In the genomic region with DNA sequence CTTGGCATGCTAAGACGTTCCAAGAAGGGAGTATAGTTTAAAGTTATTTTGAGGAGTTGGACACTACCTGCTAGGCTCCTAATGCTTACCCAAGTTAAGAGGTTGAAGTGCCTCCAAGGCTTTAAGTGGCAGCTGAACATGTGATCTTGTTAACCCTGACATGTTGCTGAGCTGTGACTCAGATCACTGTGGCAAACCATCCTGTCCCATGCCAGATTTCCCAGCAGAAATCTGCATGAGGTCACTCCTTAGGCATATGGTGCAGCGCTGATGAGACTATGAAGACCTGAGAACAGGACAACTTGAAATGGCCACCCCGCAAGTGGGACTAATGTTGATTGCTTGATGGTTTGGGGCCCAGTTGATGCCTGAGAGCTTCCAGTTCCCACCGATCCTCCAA, we compare ENCODE assay signal across 22 mouse cellular contexts. TPM values are rescaled to one million over a fixed set of nuclear protein-coding genes. Genes with fewer than 3 reads are reported as not detected.
A peak's percentile ranks its signal among the peaks of the same experiment; 100 is the strongest.
DNase-seq lines count a peak whose midpoint lies in the region; ATAC-seq and TF ChIP-seq lines count a peak whose summit lies in the region.
"Had no signal": no experiment of that assay in that cellular context is flagged by ENCODE, and none has a peak within 500 bp of the region (broad histone marks: within the 10 kb centered on the region; RNA-seq: fewer than 3 reads in every experiment).

No protein-coding gene starts in this region.

- H3K27ac ChIP-seq in heart, postnatal 0 days (ENCODE audit: low read depth) = no peak overlapping the region; the same call in 1 of the 2 replicates
- H3K27ac ChIP-seq: hindbrain, embryonic 10.5 days; intestine, embryonic 15.5 days; layer of hippocampus, adult 2 months; limb, embryonic 12.5 days had no signal

- peak; percentile 53; the same call in 1 of the 2 replicates for ATAC-seq in heart, postnatal 0 days (ENCODE audit: insufficient read depth, low read depth)
- ATAC-seq: forebrain, postnatal 0 days; hindbrain, embryonic 16.5 days; liver, postnatal 0 days had no signal

- no peaks in the 10 kb centered on the region for H3K36me3 ChIP-seq in heart, postnatal 0 days (replicated peaks; ENCODE audit: control insufficient read depth, insufficient read depth, low read length)
- H3K36me3 ChIP-seq: intestine, embryonic 15.5 days had no signal

- peak; percentile 29 to 42 for DNase-seq in cerebellum, postnatal 25 days
- DNase-seq in cerebellum, postnatal 4 days (ENCODE audit: low spot score in 2 of 2) = no peak
- DNase-seq in heart, postnatal 0 days (ENCODE audit: low spot score) = peak; percentile 36
- DNase-seq in heart, postnatal 4 days = no peak
- DNase-seq in NIH3T3 (ENCODE audit: low read depth) = peak; percentile 56
- peak; percentile 68 for DNase-seq in lung, postnatal 36 days
- DNase-seq in left cerebral cortex, postnatal 10 days (ENCODE audit: extremely low spot score in 1 of 2, low spot score in 2 of 2) = no peak
- DNase-seq: cerebellum, adult 9-10 months; forebrain, postnatal 0 days; kidney, adult 8-10 months; kidney, postnatal 10 days; layer of hippocampus, postnatal 36 days; liver, postnatal 0 days; thymus, adult 18-20 months had no signal

- H3K9ac ChIP-seq in heart, postnatal 0 days (replicated peaks; ENCODE audit: low read depth, low read length) = no peak overlapping the region
- H3K9ac ChIP-seq: forebrain, postnatal 0 days; intestine, embryonic 15.5 days; limb, embryonic 12.5 days; liver, postnatal 0 days had no signal

- H3K27me3 ChIP-seq in heart, postnatal 0 days (ENCODE audit: control insufficient read depth, insufficient read depth, low read length) = no peaks in the 10 kb centered on the region
- H3K27me3 ChIP-seq: intestine, embryonic 15.5 days; limb, embryonic 12.5 days had no signal

- peaks cover 28% of the 10 kb centered on the region for H3K4me1 ChIP-seq in heart, postnatal 0 days (ENCODE audit: control insufficient read depth, insufficient read depth)

- no peak for TF ChIP-seq CTCF in heart, postnatal 0 days (IDR thresholded peaks at IDR 0.05; ENCODE audit: low read depth)

- no peak overlapping the region for H3K4me2 ChIP-seq in heart, postnatal 0 days (ENCODE audit: low read depth, low read length)
- H3K4me2 ChIP-seq: intestine, embryonic 15.5 days; limb, embryonic 12.5 days; liver, embryonic 11.5 days; midbrain, embryonic 11.5 days had no signal

- H3K9me3 ChIP-seq in heart, postnatal 0 days (replicated peaks; ENCODE audit: control insufficient read depth, low read length) = no peaks in the 10 kb centered on the region
- H3K9me3 ChIP-seq: hindbrain, embryonic 10.5 days; intestine, embryonic 15.5 days; limb, embryonic 12.5 days had no signal

- no peak overlapping the region for H3K4me3 ChIP-seq in heart, postnatal 0 days (ENCODE audit: low read depth, low read length)
- H3K4me3 ChIP-seq: hindbrain, embryonic 10.5 days; intestine, embryonic 15.5 days; layer of hippocampus, adult 2 months; limb, embryonic 12.5 days had no signal

- intact Hi-C loops in left cerebral cortex, postnatal 10 days (cut with DNase I) = no loop called here

- no peak for TF ChIP-seq EP300 in heart, postnatal 0 days (IDR thresholded peaks at IDR 0.05; ENCODE audit: low read depth)

- WGBS in heart, postnatal 0 days = 56% methylated on average over 4 of the region's 4 CpGs

RNA-seq across cellular contexts. Expression of gene Zfp462, which starts 27.2 kb away (rescaled TPM):
- total RNA-seq in heart, postnatal 0 days (2014; rRNA removed; ENCODE audit: low replicate concordance) = 5.5 and 6.6 TPM in 2 replicates
- 1.0 and 1.1 TPM in 2 replicates for polyA plus RNA-seq in heart, postnatal 0 days (2015; fragmentation: Nextera tagmentation; extraction: Ambion mirVana)
- 10 to 100 TPM; 21.0 to 25.6 TPM for total RNA-seq in heart, postnatal 4 days (2021)
- total RNA-seq in left cerebral cortex, postnatal 10 days (2021) = 10 to 100 TPM; 66.6 to 72.6 TPM
- total RNA-seq: neutrophil, adult 5-6 weeks had no signal

Comparison
In these comparisons a context has a peak if more than half of its experiments do, and no peak if none do; other contexts are left out.
1. DNase-seq: peak in cerebellum, postnatal 25 days (2 of 2), heart, postnatal 0 days (single experiment), NIH3T3 (single experiment) and lung, postnatal 36 days (single experiment); none in cerebellum, postnatal 4 days (0 of 2), heart, postnatal 4 days (single experiment) and left cerebral cortex, postnatal 10 days (0 of 2).